Mouse (Mus musculus) 3T3-L1 (cell line): Measurements from ENCODE around the gene Olfr742.

Source experiments
- DNase-seq: peaks from one replicate; pipeline ENCODE4 v3.0.0-alpha.2; 2015; ENCODE audit warnings: low read depth, low spot score

Gene Olfr742

GRCm38 (mm10) chr14:50503300-50503699 lies at the start of gene Olfr742:
Gene Olfr742, plus strand, starts transcription at chr14:50503600.
- DNase-seq: no peak

GRCm38 (mm10) chr14:50472438-50472837 lies 31.0 kb upstream of the Olfr742 start, which contains the start of gene Olfr741:
Gene Olfr741, plus strand, starts transcription at chr14:50472738.
- no peak for DNase-seq

- DNase-seq: no peak
Measured at GRCm38 (mm10) chr14:50478406-50478805, 25.0 kb upstream of the Olfr742 start.

- DNase-seq: no peak
Measured at GRCm38 (mm10) chr14:50521539-50521938, 18.1 kb downstream of the Olfr742 start, which contains the start of gene Olfr743. Gene Olfr743, plus strand, starts transcription at chr14:50521839.

- DNase-seq: no peak
Measured at GRCm38 (mm10) chr14:50552734-50553133, 49.3 kb downstream of the Olfr742 start.
